Mouse (Mus musculus) lung, postnatal 0 days (tissue): ENCODE data around the gene Entpd6.

Experiments used
- CTCF ChIP-seq: IDR thresholded peaks from 2 replicates; pipeline ENCODE4 v1.5.1; 2016; ENCODE audit warnings: antibody characterized with exemption, mild to moderate bottlenecking
- EP300 ChIP-seq: IDR thresholded peaks from 2 replicates; pipeline ENCODE4 v1.6.1; 2016; ENCODE audit warnings: antibody characterized with exemption, mild to moderate bottlenecking, control low read depth

GRCm38 (mm10) chr2:150761476-150761875, 12.6 kb downstream of the Entpd6 start:
- TF ChIP-seq CTCF (peak; percentile 38), EP300 (no peak)
